Mouse (Mus musculus) C2C12 (cell line): Measurements from ENCODE around the gene Atraid. TPM values are rescaled to one million over a fixed set of nuclear protein-coding genes. Genes with fewer than 3 reads are reported as not detected.

Source experiments
- H3K27me3 ChIP-seq: one replicate; pipeline ENCODE4 v1.6.1; 2011; ENCODE audit not compliant: control insufficient read depth, insufficient read depth, insufficient read length
- H3K36me3 ChIP-seq: one replicate; pipeline ENCODE4 v1.6.1; 2011; ENCODE audit not compliant: control insufficient read depth, insufficient read depth
- H3K4me3 ChIP-seq: one replicate; pipeline ENCODE4 v1.5.1; 2011; ENCODE audit warnings: mild to moderate bottlenecking, control low read depth; ENCODE audit not compliant: poor library complexity, insufficient read depth, severe bottlenecking
- H3K79me2 ChIP-seq: one replicate; pipeline ENCODE4 v1.6.1; 2011; ENCODE audit not compliant: control insufficient read depth, insufficient read depth
- H3K79me3 ChIP-seq: one replicate; pipeline ENCODE4 v1.6.1; 2011; ENCODE audit warnings: low read depth, control low read depth
- H3ac ChIP-seq: one replicate; pipeline ENCODE3; 2011; ENCODE audit warnings: low read depth; ENCODE audit not compliant: control insufficient read depth, insufficient read length
- CEBPB ChIP-seq: IDR thresholded peaks from one replicate; pipeline ENCODE4 v1.6.1; 2011; ENCODE audit warnings: low read depth, mild to moderate bottlenecking, control low read depth, moderate library complexity
- CTCF ChIP-seq: IDR thresholded peaks from one replicate; pipeline ENCODE4 v1.5.1; 2011; ENCODE audit not compliant: control insufficient read depth, insufficient read depth, insufficient read length
- FOSL1 ChIP-seq: IDR thresholded peaks from one replicate; pipeline ENCODE4 v1.8.0; 2011; ENCODE audit warnings: mild to moderate bottlenecking, low read length; ENCODE audit not compliant: poor library complexity, insufficient read depth, severe bottlenecking
- MAX ChIP-seq: IDR thresholded peaks from one replicate; pipeline ENCODE4 v1.6.1; 2011; ENCODE audit warnings: mild to moderate bottlenecking, control low read depth
- MYOD1 ChIP-seq: IDR thresholded peaks from one replicate; pipeline ENCODE4 v1.6.1; 2011; ENCODE audit warnings: low read depth; ENCODE audit not compliant: control insufficient read depth, insufficient read length
- MYOG ChIP-seq: IDR thresholded peaks from one replicate; pipeline ENCODE4 v1.6.1; 2011; ENCODE audit not compliant: control insufficient read depth, insufficient read length; ENCODE audit errors: extremely low read depth
- USF1 ChIP-seq: IDR thresholded peaks from one replicate; pipeline ENCODE4 v1.6.1; 2011; ENCODE audit warnings: low read depth, mild to moderate bottlenecking, control low read depth, moderate library complexity
- polyA plus RNA-seq: library from polyadenylated mRNA; unstranded; fragments of >200 nt; fragmentation: generic; extraction: Trizol; gene quantifications from one replicate; pipeline ENCODE4 v1.2.1, GENCODE M21; 2012; ENCODE audit warnings: missing spikeins

Gene Atraid
- polyA plus RNA-seq, 1 experiment, result 70.7 TPM

DNA sequence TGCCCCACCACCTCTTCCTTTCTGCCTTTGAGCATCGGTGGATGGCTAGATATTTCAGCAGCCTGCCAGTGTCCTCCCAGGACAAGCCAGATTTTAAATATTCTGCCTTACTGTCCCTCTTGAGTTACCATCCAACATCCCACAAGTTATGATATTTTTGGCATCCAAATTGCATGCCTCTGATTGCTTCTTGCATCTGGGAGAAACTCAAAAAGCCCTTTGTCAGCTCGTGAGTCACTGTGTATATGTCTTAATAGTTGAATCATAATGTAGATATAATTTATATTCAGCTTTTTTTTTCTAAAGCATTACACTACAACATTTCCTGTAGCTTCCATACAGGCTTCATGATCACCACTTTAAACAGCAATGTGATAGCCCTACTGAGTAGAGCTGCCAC lies 39.0 kb downstream of the Atraid start:
- no peaks in the 10 kb centered on the region for H3K79me3 ChIP-seq
- TF ChIP-seq CTCF (no peak), MYOD1 (no peak), CEBPB (peak; percentile 9)
- no peaks in the 10 kb centered on the region for H3K79me2 ChIP-seq
- no peak overlapping the region for H3ac ChIP-seq
- no peaks in the 10 kb centered on the region for H3K36me3 ChIP-seq
- peaks cover 14% of the 10 kb centered on the region for H3K27me3 ChIP-seq
- H3K4me3 ChIP-seq, result no peak overlapping the region

DNA sequence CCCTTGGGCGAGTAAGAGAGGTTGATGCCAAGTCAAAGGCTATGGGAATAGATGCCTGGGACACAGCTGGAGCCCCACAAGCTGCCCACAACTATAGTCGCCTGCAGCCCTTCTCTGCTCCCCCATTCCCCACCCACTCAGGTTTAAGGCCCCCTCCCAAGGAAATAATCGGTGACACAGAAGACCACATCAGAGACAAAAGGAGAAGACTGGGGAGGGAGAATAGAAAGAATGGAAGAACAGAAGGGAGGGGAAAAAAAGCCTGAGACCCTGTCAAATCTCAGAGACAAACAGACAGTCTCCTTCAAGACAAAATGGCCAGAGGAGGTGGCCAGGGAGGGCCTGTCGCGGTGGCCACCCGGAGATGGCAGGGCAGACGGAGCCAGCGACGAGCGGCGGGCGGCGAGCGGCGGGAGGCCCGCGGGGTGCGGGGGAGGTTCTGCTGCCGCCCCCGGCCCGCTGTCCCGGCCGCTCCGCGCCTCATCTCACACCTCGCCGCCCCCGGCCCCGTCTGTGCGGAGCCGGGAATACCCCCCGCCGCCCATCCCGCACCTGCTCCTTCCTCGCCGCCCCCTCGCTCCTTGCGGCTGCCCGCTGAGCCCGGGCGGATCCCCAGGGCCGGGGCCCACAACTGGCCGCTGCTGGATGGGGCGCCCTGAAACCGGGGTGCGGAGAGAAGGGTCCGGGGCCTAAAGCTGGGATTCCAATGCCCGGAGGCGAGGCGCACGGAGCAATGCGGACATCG lies 44.3 kb downstream of the Atraid start:
- H3K79me2 ChIP-seq, result no peaks in the 10 kb centered on the region
- H3K4me3 ChIP-seq, result no peak overlapping the region
- TF ChIP-seq MAX (no peak), MYOD1 (no peak), CEBPB (no peak), USF1 (no peak), CTCF (no peak), FOSL1 (no peak), MYOG (no peak)
- H3K36me3 ChIP-seq, result no peaks in the 10 kb centered on the region
- H3K27me3 ChIP-seq, result peaks cover 35% of the 10 kb centered on the region
- no peaks in the 10 kb centered on the region for H3K79me3 ChIP-seq
- no peak overlapping the region for H3ac ChIP-seq

DNA sequence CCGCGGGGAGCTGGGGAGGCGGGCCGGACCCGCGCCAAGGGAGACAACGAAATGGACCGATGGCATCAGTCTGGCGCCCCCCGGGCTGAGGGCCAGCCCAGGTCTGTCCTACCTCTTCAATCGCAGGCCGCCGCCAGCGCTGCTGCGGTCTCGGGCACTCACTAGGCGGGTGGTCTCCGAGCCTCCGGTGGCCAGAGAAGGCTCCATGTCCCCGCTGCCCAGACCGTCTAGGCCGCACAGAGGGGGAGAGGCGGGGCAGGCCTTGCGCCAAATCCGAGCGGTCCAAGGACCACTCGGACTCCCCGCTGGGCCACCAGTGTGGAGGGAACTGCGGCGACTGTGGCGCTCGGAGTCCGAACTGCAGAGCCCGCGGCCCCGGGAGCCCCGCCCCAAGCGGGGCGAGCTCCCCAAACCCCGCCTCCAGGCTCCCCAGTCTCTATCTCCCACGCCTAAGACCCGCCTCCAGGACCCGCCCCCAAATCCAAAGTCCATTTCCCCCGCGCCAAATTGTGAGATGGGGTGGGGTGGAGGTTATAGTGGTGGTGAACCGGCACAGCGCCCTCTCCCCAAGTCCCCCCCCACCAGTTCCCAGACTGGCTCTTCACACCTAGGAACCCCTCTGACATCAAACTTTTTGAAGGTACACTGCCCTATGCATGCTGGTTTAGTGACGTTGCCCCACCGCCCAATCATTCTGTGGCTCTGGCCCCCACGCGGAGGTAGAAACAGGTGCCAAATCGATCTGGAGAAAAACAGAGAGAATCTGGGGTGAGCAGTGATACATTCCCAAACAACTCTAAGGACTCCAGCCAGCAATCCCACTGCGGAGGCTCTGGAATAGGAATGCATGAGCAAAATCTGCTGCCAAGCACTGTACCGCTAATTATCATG lies 45.3 kb downstream of the Atraid start:
- Histone ChIP-seq H3K27me3 (peaks cover 35% of the 10 kb centered on the region), H3K79me2 (no peaks in the 10 kb centered on the region), H3K36me3 (no peaks in the 10 kb centered on the region), H3K79me3 (no peaks in the 10 kb centered on the region), H3K4me3 (peak overlapping the region; percentile 2), H3ac (peak overlapping the region; percentile 36)
- TF ChIP-seq FOSL1 (no peak), USF1 (no peak), CTCF (no peak), MYOG (no peak), CEBPB (no peak), MYOD1 (no peak), MAX (no peak)

DNA sequence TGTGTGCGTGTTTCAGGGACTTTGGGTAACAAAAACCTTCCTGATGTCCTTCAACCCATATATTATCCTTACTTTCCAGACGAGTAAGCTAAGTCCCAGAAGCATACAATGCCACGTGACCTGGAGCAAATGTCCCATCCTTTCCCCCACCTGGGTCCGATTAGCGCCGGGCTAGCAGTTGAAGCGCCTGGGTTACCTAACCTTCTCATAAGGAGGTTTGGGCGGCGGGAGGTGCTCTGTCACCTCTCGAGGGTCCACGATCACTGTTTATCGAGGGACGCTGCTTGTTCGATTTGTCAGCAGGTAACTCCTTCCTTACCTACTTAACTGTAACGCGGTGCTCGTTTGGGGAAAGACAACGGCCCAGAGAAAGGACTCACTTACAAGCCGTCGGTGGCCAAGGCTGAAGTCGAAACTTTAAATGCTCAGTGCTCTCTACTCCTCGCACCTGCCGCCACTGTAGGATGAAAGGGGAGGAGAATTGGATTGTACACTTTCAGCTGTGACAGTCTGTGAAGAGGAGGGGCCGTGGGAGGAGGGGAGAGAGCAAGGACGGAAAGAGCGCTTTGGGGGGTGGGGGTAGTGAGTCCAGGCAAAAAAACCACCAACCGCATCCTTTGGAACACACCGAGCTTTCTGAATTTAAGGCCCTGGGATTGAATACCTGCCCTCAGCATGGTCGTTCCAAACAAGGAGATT lies 46.1 kb downstream of the Atraid start:
- Histone ChIP-seq H3K4me3 (no peak overlapping the region), H3K79me2 (no peaks in the 10 kb centered on the region), H3K36me3 (no peaks in the 10 kb centered on the region), H3K79me3 (no peaks in the 10 kb centered on the region), H3K27me3 (peaks cover 35% of the 10 kb centered on the region), H3ac (no peak overlapping the region)
- TF ChIP-seq FOSL1 (no peak), USF1 (peak; percentile 73)

DNA sequence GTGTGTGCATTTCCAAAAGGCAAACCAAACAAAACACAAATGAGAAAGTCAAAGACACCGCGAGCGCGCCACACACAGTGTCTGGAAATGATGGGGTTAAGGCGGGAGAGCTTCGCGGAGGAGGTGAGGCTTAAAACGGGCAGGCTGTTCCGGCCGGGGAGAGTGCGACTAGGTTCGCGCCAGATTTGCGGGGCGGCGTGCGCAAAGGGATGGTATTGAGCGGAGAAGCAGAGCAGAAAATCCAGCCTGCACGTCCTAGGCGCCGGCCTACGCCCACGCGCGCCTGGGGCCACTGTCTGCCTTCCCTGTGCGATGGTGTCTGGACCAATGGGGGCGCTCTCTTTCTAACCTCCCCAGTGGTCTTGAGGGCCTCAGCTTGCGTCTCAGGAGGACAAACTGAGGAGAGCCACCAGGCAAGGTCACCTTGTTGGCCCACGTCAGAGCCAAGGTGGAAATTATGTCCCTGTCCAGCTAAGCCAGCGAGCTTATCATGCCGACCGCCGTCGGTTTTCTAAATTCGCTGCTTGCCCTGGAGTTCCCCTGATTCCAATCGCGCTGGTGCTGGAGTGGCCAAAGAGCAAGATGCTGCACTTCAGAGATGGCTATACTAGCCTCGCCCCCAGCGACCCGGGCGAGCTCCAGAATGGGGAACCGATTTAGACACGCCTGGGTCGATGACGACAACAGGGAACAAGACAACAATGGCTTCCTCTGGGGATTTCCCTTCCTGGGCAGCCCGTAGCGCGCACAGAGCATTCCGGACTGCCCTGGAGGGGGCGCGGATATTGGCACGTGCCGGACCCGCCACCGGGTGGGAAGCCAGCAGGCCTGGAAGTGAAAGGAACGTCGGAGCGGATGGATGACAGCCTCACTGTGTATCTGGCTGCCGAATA lies 46.9 kb downstream of the Atraid start:
- Histone ChIP-seq H3K79me3 (no peaks in the 10 kb centered on the region), H3ac (no peak overlapping the region), H3K27me3 (peaks cover 37% of the 10 kb centered on the region), H3K4me3 (peak overlapping the region; percentile 6), H3K79me2 (no peaks in the 10 kb centered on the region), H3K36me3 (no peaks in the 10 kb centered on the region)
- TF ChIP-seq MAX (peak; percentile 45), USF1 (no peak), CTCF (peak; percentile 20), MYOD1 (no peak), FOSL1 (no peak)
